Mouse (Mus musculus) liver, embryonic 15.5 days (tissue): ENCODE data around the gene Dgki. TPM values are rescaled to one million over a fixed set of nuclear protein-coding genes. Genes with fewer than 3 reads are reported as not detected.

Experiments used
- ATAC-seq: fragments of 200-750 bp; cut with Nextera tagmentation; 2 replicates; pipeline ENCODE4 v1.8.0; 2017; ENCODE audit warnings: moderate number of reproducible peaks, mild to moderate bottlenecking, moderate library complexity; ENCODE audit not compliant: insufficient read depth
- H3K27ac ChIP-seq: fragments of 300-500 bp; sonication (generic); replicated peaks from 2 replicates; pipeline ENCODE4 v1.5.1; 2015; ENCODE audit warnings: mild to moderate bottlenecking, inconsistent platforms
- H3K27me3 ChIP-seq: fragments of 300-500 bp; sonication (generic); 2 replicates; pipeline ENCODE4 v1.6.1; 2015; ENCODE audit warnings: mild to moderate bottlenecking, inconsistent platforms
- H3K36me3 ChIP-seq: fragments of 300-500 bp; sonication (generic); replicated peaks from 2 replicates; pipeline ENCODE4 v1.6.1; 2015; ENCODE audit warnings: moderate library complexity, mild to moderate bottlenecking, inconsistent platforms
- H3K4me1 ChIP-seq: fragments of 300-500 bp; sonication (generic); replicated peaks from 2 replicates; pipeline ENCODE4 v1.6.1; 2015; ENCODE audit warnings: inconsistent platforms
- H3K4me2 ChIP-seq: fragments of 300-500 bp; sonication (generic); 2 replicates; pipeline ENCODE4 v1.6.1; 2015; ENCODE audit warnings: moderate library complexity, mild to moderate bottlenecking, inconsistent platforms
- H3K4me3 ChIP-seq: fragments of 300-500 bp; sonication (generic); replicated peaks from 2 replicates; pipeline ENCODE4 v1.5.1; 2015; ENCODE audit warnings: mild to moderate bottlenecking, inconsistent platforms
- H3K9ac ChIP-seq: fragments of 300-500 bp; sonication (generic); 2 replicates; pipeline ENCODE4 v1.6.1; 2015; ENCODE audit warnings: moderate library complexity, mild to moderate bottlenecking, inconsistent platforms
- H3K9me3 ChIP-seq: fragments of 300-500 bp; sonication (generic); replicated peaks from 2 replicates; pipeline ENCODE4 v1.6.1; 2016; ENCODE audit warnings: inconsistent platforms
- WGBS: fragments of 180-500 bp; shearing (Covaris S2); methylation state at CpG from one replicate; pipeline ENCODE4 v1.1.7; 2015; ENCODE audit warnings: mixed read lengths; ENCODE audit not compliant: insufficient replicate concordance; 5-methylcytosine and 5-hydroxymethylcytosine counted together
- polyA plus RNA-seq: library from polyadenylated mRNA; unstranded; fragments of >200 nt; fragmentation: Nextera tagmentation; extraction: Ambion mirVana; gene quantifications from 2 replicates; pipeline ENCODE4 v1.2.1, GENCODE M21; 2015

Gene Dgki
- polyA plus RNA-seq, 1 experiment from 2014 or later: 0.08 TPM

- ATAC-seq: no peak
- H3K36me3 ChIP-seq: no peaks in the 10 kb centered on the region
- H3K4me1 ChIP-seq: no peaks in the 10 kb centered on the region
- no peaks in the 10 kb centered on the region for H3K27me3 ChIP-seq
- no peaks in the 10 kb centered on the region for H3K9me3 ChIP-seq
- no peak overlapping the region for H3K4me2 ChIP-seq
- 53% methylated on average over 7 of the region's 7 CpGs for WGBS
- no peak overlapping the region for H3K4me3 ChIP-seq
- H3K27ac ChIP-seq: no peak overlapping the region
- no peak overlapping the region for H3K9ac ChIP-seq
Measured at GRCm38 (mm10) chr6:36880643-36881263, 419.2 kb downstream of the Dgki start.

- no peaks in the 10 kb centered on the region for H3K36me3 ChIP-seq
- no peak overlapping the region for H3K9ac ChIP-seq
- WGBS: 54% methylated on average over 4 of the region's 4 CpGs
- no peak overlapping the region for H3K4me2 ChIP-seq
- H3K27me3 ChIP-seq: no peaks in the 10 kb centered on the region
- no peak overlapping the region for H3K27ac ChIP-seq
- no peaks in the 10 kb centered on the region for H3K9me3 ChIP-seq
- H3K4me1 ChIP-seq: no peaks in the 10 kb centered on the region
- no peak overlapping the region for H3K4me3 ChIP-seq
- ATAC-seq: no peak
Measured at GRCm38 (mm10) chr6:36877399-36877798, 422.6 kb downstream of the Dgki start.

- no peaks in the 10 kb centered on the region for H3K36me3 ChIP-seq
- WGBS: 65% methylated on average over 4 of the region's 4 CpGs
Measured at GRCm38 (mm10) chr6:36876426-36876825, 423.6 kb downstream of the Dgki start.

DNA sequence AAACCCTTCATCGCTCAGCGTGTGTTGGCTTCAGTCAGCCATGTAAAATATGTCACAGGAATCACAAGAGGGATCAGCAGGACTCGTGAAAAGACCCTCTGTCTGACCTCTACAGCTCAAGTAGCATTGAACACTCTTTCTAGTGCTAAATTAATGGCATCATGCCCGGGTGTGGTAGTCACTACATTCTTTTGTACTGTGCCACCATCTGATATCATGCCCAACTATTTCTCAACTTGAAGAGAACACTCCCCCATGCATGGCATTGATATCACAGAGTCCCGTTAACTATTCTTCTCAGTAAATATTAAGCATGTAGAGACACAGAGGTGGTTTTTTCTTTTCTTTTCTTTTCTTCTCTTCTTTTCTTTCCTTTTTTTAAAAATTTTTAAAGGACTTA, 424.1 kb downstream of the Dgki start:
- no peak overlapping the region for H3K4me2 ChIP-seq
- no peaks in the 10 kb centered on the region for H3K9me3 ChIP-seq
- H3K4me1 ChIP-seq: no peaks in the 10 kb centered on the region
- no peak overlapping the region for H3K9ac ChIP-seq
- no peaks in the 10 kb centered on the region for H3K27me3 ChIP-seq
- H3K27ac ChIP-seq: no peak overlapping the region
- no peak for ATAC-seq
- no peaks in the 10 kb centered on the region for H3K36me3 ChIP-seq
- 57% methylated on average over 5 of the region's 5 CpGs for WGBS
- H3K4me3 ChIP-seq: no peak overlapping the region

More at GRCm38 (mm10) chr6:36876426-36876825, 423.6 kb downstream of the Dgki start:
- Histone ChIP-seq H3K4me1 (no peaks in the 10 kb centered on the region), H3K4me3 (no peak overlapping the region), H3K27me3 (no peaks in the 10 kb centered on the region), H3K9ac (no peak overlapping the region), H3K27ac (no peak overlapping the region), H3K9me3 (no peaks in the 10 kb centered on the region), H3K4me2 (no peak overlapping the region)
- no peak for ATAC-seq

DNA sequence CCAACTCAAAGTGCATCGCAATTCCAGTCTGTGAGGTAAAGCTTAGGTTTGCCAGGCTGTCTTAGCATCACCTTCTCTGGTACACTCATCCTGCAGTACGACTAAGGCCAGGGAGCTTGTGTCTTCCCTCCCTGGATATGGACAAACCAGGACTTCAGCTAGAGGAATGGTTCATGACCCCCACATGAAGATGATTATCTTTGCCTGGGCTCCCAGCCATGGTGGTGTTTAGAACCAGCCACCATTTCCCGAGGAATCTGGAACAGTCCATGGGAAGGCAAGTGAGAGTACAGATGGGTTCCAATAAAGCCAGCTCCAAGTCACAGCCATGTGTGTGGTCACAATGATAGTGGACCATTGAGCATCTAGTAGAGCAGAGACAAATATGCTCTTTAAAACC, 427.1 kb downstream of the Dgki start:
- H3K4me1 ChIP-seq: no peaks in the 10 kb centered on the region
- H3K36me3 ChIP-seq: no peaks in the 10 kb centered on the region
- no peak overlapping the region for H3K9ac ChIP-seq
- no peak overlapping the region for H3K4me2 ChIP-seq
- no peak for ATAC-seq
- no peaks in the 10 kb centered on the region for H3K9me3 ChIP-seq
- H3K4me3 ChIP-seq: no peak overlapping the region
- WGBS: 60% methylated on average over 3 of the region's 3 CpGs
- H3K27ac ChIP-seq: no peak overlapping the region
- H3K27me3 ChIP-seq: no peaks in the 10 kb centered on the region

GRCm38 (mm10) chr6:36868217-36868616, 431.8 kb downstream of the Dgki start:
- no peak overlapping the region for H3K4me3 ChIP-seq
- H3K27me3 ChIP-seq: no peaks in the 10 kb centered on the region
- H3K4me1 ChIP-seq: no peaks in the 10 kb centered on the region
- no peaks in the 10 kb centered on the region for H3K36me3 ChIP-seq
- no peak overlapping the region for H3K4me2 ChIP-seq
- WGBS: 42% methylated on average over 4 of the region's 4 CpGs
- H3K9ac ChIP-seq: no peak overlapping the region
- no peaks in the 10 kb centered on the region for H3K9me3 ChIP-seq
- ATAC-seq: no peak
- no peak overlapping the region for H3K27ac ChIP-seq

GRCm38 (mm10) chr6:36858258-36859041, 441.5 kb downstream of the Dgki start:
- Histone ChIP-seq H3K27ac (no peak overlapping the region), H3K9me3 (no peaks in the 10 kb centered on the region), H3K9ac (no peak overlapping the region), H3K27me3 (no peaks in the 10 kb centered on the region), H3K4me3 (no peak overlapping the region), H3K36me3 (no peaks in the 10 kb centered on the region), H3K4me1 (no peaks in the 10 kb centered on the region), H3K4me2 (no peak overlapping the region)
- ATAC-seq: no peak
- 54% methylated on average over 3 of the region's 3 CpGs for WGBS

DNA sequence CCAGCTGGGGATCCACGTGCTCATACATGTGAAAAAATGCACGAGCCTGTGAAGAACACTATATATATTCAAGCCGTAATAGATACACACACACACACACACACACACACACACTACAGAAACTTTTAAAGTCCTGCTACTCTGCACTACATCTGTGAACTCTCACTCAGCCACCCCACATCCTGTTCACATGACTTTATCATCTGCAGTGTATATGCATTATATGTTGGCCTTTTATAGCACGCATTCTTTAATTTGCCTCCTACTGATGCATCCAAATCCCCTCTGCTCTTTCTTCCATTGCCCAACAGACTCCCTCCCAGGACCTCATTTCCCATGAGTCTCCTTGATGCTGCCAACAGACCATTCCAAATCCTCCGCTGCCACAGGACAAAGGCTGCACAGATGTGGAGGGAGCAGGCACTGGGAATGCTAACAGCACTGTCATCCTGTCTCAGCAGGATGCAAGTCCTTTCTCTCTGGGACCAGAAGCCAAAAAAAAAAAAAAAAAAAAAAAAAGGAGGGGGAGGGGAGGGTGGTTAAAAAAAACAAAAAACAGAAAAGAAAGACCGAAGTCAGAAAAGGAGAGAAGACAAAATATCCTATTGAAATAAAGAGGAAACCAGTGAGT, 442.2 kb downstream of the Dgki start:
- no peak overlapping the region for H3K27ac ChIP-seq

DNA sequence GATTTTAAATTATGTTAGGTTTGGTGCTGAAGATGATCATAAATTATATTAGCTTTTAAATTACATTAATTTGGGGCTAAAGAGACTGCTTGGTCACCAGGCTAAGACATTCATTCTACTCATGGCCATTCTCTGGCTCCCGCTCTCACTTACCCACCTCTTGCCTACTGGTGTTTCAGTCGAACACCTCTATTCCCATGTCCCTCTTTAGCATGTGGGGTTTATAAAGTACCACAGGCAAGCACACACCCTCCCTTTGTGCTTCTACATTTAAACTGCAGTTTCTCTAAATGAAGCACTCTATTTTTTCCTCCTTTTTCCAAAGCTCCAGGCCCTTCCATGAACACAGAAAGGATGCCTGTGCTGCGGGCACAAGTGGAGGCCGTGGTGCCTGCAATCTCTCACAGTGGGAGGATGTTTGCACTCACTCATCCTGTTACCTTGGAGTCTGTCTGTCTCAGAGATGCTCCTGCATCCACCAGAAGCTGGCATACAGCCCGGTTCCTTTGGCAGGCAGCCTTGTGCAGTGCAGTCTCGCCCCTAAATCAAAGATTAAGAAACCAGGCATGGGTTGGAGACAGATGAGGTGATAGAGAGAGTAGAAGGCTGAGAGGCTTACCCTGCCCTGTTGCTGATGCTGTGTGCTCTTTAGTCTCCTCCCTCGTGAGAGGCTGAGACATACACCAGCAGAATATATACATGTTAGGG, 449.4 kb downstream of the Dgki start:
- no peak overlapping the region for H3K4me2 ChIP-seq
- H3K36me3 ChIP-seq: no peaks in the 10 kb centered on the region
- H3K9ac ChIP-seq: no peak overlapping the region
- no peak overlapping the region for H3K4me3 ChIP-seq
- no peaks in the 10 kb centered on the region for H3K27me3 ChIP-seq
- ATAC-seq: no peak
- no peaks in the 10 kb centered on the region for H3K9me3 ChIP-seq
- 60% methylated on average over 7 of the region's 7 CpGs for WGBS
- H3K4me1 ChIP-seq: no peaks in the 10 kb centered on the region
- H3K27ac ChIP-seq: no peak overlapping the region

More for the DNA sequence above, 442.2 kb downstream of the Dgki start:
- H3K9me3 ChIP-seq: no peaks in the 10 kb centered on the region
- H3K9ac ChIP-seq: no peak overlapping the region
- no peak overlapping the region for H3K4me2 ChIP-seq
- no peaks in the 10 kb centered on the region for H3K27me3 ChIP-seq
- H3K4me1 ChIP-seq: no peaks in the 10 kb centered on the region
- H3K4me3 ChIP-seq: no peak overlapping the region
- WGBS: 43% methylated on average over 6 of the region's 6 CpGs
- ATAC-seq: no peak
- H3K36me3 ChIP-seq: no peaks in the 10 kb centered on the region

- Histone ChIP-seq H3K9ac (no peak overlapping the region), H3K9me3 (no peaks in the 10 kb centered on the region)
Measured at GRCm38 (mm10) chr6:36845288-36845687, 454.7 kb downstream of the Dgki start.

GRCm38 (mm10) chr6:36844258-36844657, 455.7 kb downstream of the Dgki start:
- H3K27ac ChIP-seq: no peak overlapping the region

More at GRCm38 (mm10) chr6:36845288-36845687, 454.7 kb downstream of the Dgki start:
- no peak overlapping the region for H3K4me2 ChIP-seq
- H3K27ac ChIP-seq: no peak overlapping the region
- H3K27me3 ChIP-seq: no peaks in the 10 kb centered on the region
- H3K4me3 ChIP-seq: no peak overlapping the region
- 61% methylated on average over 1 of the region's 1 CpGs for whole genome bisulfite sequencing
- no peak for ATAC-seq
- no peaks in the 10 kb centered on the region for H3K4me1 ChIP-seq
- H3K36me3 ChIP-seq: no peaks in the 10 kb centered on the region

More at GRCm38 (mm10) chr6:36844258-36844657, 455.7 kb downstream of the Dgki start:
- H3K4me1 ChIP-seq: no peaks in the 10 kb centered on the region
- no peaks in the 10 kb centered on the region for H3K27me3 ChIP-seq
- WGBS: 65% methylated on average over 6 of the region's 6 CpGs
- no peak for ATAC-seq
- no peak overlapping the region for H3K4me3 ChIP-seq
- H3K36me3 ChIP-seq: no peaks in the 10 kb centered on the region
- no peak overlapping the region for H3K9ac ChIP-seq
- H3K9me3 ChIP-seq: no peaks in the 10 kb centered on the region
- no peak overlapping the region for H3K4me2 ChIP-seq
